Mouse (Mus musculus) spleen, embryonic (tissue): ENCODE measurements at regions not wholly inside any gene's neighbourhood (a gene's known extent, or its start where the extent isn't known, plus 50 kb on each side); places are given as distances from the start of the nearest gene placed in this dataset.

Experiments
- CTCF ChIA-PET: fragments of 350-600 bp; sonication (Branson Sonifier 250); formaldehyde crosslinking; loops from one replicate; lab custom pipeline; 2022; lab: Charles Lee

DNA sequence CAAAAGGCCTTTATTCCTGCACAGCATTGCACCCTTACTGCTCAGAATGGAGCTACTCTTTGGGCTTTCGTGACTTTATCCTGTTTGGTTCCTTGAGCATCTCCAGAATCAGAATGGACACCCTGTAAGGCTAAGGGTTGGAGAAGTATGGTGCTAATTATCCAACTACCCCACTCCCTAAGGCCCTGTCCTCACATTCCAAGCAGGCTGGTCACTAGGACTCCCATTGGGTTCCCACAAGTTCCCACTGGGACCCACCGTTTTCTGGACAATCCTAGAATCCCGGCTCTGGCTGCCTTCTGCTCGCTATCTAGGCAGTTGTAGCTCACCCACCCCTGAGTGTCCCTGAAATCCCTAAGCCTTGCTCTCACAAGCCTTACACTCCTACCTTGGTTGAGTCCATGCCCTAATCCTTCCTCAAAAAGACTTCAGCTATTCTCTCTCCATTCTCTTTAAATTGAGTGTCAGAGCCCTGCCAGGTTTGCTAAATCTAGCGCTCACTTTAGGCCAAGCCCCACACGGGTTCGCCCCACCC is 146.1 kb downstream of the Efcab1 start:
- CTCF ChIA-PET: no interaction called here

DNA sequence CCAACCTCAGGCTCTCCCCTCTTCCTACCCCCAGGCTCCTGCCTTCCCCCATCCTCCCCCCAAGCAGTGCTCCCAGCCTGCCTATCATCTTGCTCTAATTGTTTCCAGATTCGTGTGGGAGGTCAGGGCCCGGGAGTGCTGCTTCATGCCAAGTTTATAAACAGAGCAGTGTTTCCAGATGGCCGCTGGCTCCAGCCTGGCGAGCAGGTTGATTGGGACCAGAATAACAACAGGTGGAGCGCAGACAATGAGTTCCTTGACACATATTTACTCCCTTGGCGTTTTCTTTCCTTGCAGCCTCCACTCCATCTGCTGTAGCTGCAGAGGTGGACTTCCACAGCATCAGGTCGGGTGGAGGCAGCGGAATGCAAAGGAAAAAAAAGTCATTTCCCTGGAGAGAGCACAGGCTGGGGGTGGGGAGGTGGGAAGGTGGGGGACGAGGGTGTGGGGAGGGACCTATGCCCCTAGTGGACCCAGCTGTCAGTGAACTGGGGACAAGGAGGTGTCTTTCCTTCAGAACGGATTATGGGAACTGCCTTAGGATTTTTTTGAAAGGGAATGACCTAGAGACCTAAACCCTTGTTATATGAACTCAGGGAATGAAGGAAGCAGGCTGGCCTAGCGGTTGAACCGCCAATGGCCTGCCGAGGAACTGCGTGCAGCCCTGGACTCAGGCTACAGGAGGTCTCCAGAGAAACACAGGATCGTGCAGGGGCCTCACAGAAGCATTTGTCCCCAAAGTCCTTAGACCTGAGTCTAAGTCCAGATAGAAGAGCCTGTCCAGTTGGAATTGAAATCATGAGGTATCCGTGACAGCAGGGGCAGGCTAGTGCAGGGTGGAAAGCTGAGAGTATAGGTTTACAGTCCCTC is 146.8 kb downstream of the Efcab1 start:
- CTCF ChIA-PET: no interaction called here

DNA sequence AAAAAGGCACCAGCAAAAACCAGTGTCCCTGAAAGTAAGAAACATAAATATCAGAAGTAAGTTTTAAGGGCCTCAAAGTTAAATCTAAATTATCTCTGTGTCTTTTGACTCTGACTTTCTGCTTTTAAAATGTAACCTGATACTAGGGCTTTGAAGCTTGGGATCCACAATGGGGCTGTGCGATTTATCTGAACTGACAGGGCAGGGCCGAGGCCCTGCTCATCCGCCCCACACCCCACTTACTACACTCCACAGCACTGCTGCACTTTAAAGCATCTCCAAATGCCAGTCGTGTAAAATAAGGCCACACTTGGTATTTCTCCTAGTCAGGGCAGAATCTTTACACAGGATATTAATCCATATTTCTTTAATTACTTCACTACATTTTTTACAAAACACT is 147.4 kb downstream of the Efcab1 start:
- CTCF ChIA-PET: no interaction called here

DNA sequence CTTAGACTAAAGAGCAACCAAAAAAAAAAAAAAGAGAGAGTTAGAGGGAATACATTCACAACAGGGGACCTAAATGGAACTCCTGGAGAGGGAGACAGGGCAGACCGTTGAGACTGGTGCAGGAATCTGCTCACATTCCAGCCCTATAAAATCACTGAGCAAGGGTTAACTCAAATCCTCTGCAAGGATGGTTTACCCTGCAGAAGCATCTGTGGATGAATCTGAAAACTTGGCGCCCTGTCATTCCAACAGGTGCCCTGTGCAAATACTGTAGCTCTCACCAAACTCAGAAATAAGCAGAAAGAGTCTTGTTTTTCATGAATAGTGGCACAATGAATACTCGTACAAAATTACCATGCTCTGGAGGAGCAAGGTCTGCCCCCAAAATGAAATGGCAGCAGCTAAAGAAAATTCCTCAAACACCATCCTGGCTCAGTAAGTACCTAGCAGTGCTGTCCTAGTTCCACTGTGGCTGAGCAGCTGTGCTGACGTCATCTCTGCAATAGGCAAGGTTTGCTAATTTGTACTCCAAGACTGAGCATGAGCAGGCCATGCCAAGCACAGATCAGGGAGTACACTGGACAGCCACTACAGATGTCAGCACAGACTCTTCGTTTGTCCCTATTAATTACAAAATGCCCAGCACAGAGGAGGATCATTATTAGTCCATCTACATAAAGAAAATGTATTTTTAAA is 148.0 kb downstream of the Efcab1 start:
- CTCF ChIA-PET: interaction anchor here (0.7 kb wide), 1 partner anchor 62 kb away, joined by 5 read pairs; no protein-coding TSS in a partner anchor

DNA sequence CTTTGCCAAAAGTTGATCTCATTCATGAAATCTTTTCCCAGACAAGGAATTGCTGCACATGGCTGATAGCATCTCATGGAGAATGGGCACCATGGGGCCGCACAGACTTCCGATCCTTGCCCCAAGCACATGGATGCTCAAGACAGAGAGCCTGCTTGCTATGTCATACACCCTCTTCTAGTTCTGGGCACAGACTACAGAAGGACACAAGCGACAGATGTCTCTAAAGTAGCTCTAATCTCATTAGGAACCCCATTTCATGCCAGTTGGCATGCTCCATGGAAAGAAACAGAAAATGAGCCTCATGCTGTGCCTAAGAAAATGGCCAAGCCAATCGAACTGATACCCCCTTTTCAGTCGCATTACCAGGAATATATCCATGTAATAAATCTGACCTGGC is 149.3 kb downstream of the Efcab1 start:
- CTCF ChIA-PET: no interaction called here

DNA sequence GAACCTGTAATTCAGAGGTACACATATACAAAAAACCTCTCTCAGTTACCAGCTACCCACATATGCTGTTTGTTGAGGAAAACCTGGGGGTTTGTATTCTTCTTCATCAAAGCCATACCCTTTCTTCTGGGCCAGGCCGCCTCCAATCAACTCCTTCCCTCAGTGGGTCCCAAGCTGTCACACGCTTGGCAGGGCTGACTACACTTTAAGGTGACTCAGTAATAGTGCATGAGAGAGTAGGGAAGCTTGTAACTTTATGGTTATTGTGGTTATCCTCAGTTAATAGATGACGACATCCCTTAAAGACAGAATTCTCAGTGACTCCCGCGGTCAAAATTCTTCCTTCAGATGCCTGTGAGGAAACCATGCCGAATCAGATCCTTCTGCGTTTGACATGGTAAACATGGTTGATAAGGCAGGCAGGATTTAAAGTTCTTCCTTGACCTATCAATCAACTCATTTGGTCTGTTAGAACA is 164.1 kb downstream of the Efcab1 start:
- CTCF ChIA-PET: no interaction called here

DNA sequence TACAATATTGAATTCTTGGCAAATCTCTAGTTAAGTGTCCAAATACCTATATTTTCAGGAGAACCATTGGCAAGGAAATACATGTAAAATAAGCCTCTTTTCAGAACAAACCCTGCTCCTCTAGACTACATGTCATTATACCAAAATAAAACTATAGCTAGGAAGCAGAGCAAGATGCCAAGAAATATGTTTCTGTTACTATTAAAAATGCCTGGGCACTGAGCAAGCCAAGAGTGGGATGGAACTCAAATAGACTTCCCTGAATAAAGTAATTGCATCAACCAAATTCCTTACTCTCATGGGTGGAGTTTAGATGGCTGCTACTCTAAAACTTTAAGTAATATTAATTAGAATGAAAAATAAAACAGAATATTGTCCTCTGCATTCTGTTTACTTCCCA is 168.0 kb downstream of the Efcab1 start:
- CTCF ChIA-PET: no interaction called here

DNA sequence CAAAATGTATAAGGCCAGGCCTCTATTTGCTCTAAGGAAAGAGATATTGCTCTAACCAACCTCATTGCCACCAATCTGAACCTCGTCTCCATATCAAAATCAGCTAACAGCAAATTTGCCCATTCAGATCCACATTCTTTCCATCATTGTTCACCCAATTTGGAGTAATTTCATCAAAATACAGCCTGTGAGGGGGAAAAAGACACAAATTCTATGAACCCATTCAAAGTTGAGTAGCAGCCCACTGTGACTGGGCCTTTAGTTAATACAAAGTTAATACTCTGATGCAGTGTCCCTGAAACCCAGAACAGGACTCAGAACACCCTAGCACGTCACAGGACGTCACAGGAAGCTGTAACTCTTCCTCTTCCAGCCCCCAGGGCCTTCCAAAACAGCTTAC is 177.3 kb downstream of the Efcab1 start:
- CTCF ChIA-PET: no interaction called here

DNA sequence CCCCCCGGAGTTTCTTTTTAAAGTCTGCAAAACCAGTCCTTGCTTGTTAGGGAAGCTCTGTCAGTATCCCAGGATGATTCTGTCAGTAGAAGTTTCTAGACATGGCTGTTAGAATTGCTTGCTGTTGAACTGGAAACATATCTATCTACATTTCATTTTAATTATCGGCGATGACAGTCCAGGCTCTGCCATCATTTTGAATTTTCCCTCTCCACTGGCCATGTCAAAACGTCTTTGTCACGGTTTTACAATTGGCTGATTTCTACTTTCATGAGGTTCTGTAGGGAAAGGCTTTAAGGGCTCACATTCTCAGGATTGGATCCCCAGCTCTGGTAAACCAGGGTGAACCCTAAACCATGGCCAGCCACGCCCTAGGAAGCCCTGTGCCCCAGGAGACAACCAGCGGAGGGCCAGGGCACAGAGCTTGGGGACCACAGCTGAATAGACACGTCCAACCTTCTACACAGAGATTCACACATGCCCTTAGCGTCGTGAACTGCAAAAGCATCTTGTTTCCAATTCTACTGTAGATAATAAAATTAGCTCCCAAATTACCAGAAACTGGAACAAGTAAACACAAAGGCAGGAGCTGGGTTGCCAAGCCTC is 177.8 kb downstream of the Efcab1 start:
- CTCF ChIA-PET: no interaction called here

DNA sequence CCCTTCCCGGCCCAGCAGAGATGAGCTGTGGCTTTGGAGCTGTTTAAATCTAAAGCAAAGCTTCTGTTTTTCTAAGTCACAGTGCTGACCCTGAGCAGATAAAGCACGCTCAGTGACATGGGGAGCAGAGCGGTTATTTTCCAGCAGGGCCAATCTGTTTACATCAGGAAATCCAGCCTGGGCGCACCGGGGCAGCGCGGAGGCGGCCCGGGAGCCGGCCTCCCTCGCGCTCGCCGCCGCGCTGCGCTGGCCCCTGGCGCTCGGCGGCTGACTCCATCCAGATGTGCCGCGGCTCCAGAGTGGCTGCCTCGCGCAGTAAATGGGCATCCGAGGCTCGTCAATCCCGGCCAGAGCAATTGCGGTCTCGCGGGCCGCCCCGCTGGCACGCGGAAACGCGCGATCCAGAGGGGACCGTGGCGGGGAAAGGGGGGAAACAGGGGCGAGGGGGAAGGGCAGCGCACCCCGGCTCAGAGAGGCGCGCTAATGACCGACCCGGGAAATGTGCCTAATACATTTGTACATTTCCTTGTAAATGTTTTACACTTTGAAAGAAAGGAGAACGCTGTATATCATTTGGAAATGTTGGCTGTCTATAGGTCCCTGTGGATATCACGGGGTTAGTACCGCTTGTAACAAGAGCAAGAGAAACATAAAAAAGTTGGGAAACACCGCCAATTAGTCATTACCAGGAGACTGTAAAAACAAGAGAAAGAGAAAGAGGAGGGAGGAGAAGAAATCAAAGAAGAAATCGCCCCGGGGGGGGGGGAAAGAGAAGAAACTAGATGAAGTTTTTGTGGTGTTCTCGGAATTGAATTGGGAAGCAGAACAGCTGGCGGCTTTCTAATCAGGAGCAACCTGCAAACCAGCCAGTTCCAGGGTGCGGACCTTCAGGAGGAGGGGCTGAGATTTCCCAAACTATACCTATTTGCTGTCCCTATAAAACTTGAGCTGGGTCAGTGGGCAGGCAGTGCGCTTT is 178.6 kb downstream of the Efcab1 start:
- CTCF ChIA-PET: no interaction called here

DNA sequence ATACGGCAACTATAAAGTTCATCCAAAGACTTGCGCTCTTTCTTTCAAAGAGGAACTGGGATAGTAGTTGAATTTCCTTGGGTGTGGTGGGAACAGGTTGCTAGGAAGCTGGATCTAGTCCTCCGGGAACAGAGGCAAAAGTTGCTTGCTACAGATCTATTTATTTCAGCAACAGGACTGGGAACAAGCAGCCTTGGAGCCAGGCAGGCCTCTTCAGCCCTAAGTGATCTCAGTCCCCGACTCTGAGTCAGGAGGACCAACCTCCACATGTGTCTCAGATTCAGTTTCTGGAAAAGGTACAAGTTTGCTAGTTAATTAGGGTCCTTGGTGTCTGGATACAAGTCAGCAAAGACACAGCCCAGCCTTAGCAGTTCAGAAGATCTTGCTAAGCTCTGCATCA is 180.2 kb downstream of the Efcab1 start:
- CTCF ChIA-PET: no interaction called here

DNA sequence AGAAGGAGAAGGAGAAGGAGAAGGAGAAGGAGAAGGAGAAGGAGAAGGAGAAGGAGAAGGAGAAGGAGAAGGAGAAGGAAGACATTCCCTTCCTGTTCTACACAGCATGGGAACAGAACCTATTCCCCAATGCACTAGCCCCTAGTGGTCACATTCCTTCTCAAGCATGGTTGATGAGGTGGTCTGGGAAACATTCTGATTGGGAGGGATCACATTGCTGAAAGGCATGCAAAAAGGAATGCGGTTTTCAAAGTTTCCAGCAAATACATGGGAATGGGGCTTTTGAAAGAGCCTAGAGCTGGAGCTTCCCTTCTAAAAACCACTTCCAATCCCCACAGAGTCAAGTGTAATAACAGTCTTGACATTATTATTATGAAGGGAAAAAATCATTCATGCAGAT is 197.5 kb downstream of the Efcab1 start:
- CTCF ChIA-PET: no interaction called here

DNA sequence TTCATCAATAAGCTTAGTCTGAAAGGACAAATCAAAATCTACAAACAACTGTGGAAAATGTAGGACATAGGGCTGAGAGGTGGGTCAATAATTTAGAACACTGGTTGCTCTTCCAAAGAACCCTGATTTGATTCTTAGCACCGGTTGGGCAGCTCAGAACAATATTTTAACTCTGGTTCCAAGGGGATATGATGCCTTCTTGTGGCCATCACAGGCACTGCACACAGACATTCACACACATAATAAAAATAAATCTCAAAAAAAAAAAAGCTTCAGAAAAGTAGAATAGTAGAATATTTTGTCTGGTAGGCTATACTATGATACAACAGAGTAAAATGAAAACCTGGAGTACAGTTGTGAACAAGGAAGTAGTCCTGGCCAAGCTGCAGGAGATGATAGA is 200.8 kb downstream of the Efcab1 start:
- CTCF ChIA-PET: no interaction called here

DNA sequence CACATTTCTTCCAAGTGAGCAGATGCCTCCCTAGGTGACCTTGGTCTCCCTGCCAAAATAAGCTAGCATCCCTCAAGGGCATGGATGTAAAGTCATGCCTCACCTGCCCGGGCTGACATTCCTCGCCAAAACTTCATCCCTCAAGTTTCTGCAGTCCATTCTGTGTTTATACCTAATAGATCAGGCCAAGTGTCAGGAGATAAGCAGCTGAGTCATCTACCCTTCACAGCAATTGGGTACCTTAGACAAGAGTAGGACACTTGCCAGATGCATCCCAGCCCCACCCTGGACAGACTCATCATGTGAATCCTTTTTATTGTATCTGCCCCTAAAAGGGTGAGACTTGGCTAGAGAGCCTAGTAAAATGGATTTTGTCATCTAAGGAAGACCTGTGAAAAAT is 204.1 kb upstream of the Gm21897 start:
- CTCF ChIA-PET: no interaction called here

DNA sequence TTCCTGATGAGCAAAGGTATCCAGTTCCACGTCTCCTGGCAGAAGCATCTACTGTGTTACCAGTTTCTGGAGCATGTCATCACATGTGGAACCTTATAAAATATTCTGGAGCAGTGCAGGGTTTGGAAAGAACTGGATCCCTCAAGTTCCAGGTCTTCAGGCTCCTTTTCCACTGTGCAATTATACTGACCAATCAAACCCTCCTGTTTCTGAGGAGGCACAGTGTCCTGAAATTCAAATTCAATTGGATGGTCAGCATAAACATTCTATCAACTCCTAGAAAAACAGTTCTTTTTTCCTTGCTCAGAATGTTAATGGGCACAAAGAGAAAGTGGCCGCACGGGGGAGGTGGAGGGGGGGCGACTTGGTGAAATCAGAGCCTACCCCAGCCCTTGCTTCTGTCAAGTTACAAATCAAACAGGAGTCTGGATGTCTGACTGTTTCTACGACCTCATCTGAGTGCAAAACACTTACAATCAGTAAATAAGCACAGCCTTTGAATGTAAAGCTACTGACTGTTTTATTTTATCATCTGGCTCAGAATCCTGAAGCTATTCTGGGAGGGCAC is 203.2 kb upstream of the Gm21897 start:
- CTCF ChIA-PET: no interaction called here

DNA sequence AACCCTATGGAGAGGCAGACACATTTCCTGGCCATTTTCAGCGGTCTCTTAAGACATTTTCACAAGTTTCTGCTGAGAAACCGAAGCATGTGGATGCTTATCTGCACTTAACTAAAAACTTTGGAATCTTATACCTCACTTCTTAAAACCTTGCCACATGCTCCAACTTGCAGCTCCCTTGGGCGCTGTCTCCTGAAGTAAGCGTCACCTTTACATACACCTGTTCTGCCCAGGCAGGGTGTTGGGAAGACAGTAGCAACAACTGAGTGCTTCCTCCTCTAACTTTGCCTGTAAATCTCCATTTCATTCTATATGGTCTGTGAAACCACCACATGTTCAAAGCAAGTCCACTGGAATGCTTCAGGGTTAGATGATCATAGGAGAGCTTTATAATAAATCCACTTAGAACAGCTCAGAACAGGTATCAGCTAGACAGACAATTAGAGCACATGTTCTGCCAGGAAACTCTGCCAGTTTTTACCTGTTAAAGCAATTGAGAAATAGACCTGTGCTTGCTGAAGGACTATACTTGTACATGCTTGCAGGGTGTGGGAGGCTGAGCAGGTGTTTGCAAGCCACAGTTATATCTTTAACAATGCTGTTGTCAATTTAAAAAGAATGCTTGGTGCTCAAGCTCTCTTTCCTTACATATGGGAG is 202.6 kb upstream of the Gm21897 start:
- CTCF ChIA-PET: no interaction called here

DNA sequence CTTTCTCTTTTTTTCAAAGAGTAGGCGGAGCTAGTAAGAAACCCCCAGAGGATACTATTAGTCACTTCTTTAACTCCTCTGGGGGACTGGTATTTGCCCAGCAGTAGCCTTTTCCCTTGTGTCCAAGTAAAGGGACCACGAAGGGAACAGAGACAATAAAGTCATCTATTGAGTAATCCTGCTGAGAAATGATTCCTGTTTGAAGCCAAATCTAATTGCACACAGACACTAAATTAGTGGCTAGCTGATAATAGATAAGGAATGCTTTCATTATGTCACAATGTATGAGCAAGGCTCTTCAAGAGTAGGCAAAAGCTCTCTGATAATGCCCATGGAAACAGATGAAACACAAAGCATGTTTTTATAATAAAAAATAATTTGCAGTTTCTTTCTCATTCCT is 201.9 kb upstream of the Gm21897 start:
- CTCF ChIA-PET: no interaction called here

DNA sequence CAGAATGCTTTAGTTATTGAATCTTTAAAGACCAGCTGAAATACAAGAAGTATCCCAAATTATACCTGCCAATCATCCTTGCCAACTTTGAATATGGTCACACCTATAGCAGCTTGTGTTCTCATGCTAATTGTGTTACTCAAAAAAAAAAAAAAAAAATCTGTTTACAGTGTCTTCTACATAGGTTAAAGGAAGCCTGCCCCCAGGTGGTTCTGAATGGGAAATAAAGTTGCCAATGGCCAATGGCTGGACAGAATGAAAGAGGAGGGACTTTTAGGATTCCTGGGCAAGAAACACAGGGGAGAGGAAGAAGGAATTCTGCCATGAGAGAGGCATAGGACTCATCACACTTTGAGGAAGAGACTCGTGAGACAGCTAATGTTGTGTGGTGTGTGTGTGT is 197.5 kb upstream of the Gm21897 start:
- CTCF ChIA-PET: no interaction called here

DNA sequence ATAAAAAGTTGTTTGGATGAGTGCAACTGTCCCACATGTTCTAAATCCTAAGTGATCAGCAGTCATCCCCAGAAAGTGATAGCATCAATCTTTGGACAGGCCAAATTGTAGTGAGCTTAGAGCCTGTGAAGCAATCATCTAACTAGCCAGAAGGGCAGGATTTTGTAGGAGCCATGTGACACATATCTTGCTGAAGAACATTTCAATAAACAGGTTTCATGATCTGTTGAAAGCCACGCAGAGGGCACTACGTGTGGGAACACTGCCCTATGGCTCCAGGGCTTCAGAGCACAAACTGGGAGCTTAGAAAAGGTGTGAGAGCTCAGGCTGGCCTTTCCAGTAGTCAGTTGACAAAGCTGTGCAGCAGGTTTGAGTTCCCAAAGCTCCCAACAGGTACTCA is 188.3 kb upstream of the Gm21897 start:
- CTCF ChIA-PET: no interaction called here

DNA sequence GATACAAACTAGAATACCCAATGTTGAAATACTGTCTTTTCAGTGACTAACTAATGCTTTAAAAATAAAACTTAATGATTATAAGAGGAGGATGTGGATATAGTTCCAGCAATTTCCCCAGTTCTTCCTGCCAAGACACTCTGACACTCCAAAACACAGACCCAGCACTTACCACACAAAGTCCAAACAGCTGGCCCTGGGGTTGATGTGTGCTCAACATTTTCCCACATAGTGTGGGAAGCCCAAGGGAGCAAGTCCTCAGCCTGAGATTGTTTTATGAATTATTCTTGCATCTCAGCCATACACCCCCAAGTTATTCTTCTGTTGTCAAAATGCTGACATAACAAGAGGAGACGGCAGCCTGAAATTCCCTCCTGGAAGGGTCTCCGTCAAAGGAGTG is 187.5 kb upstream of the Gm21897 start:
- CTCF ChIA-PET: no interaction called here
